Mouse (Mus musculus) left cerebral cortex, adult 2 months (tissue): ENCODE measurements around the gene Lgals7. TPM values are rescaled to one million over a fixed set of nuclear protein-coding genes. Genes with fewer than 3 reads are reported as not detected.

Source experiments
- DNase-seq, 2 experiments: peaks; one replicate each; pipeline ENCODE4 v3.0.0; 2021 to 2022; ENCODE audit warnings: low spot score in 2 of 2, mixed read lengths in 1 of 2; ENCODE audit errors: extremely low spot score in 1 of 2
- H3K27ac ChIP-seq: fragments of 200-600 bp; 2 replicates; pipeline ENCODE4 v1.8.1; 2022
- H3K4me3 ChIP-seq: fragments of 200-600 bp; 2 replicates; pipeline ENCODE4 v1.8.1; 2022
- CTCF ChIP-seq: fragments of 200-600 bp; IDR thresholded peaks from 2 replicates; pipeline ENCODE4 v1.8.1; 2022; ENCODE audit warnings: antibody characterized with exemption, mild to moderate bottlenecking, moderate library complexity
- intact Hi-C: fragments of 180-260 bp; cut with DNase I; formaldehyde crosslinking; loops from one replicate; pipeline ENCODE4 v1.15.1; 2025
- long read RNA-seq, 2 experiments: library from polyadenylated mRNA; stranded (forward); transcript quantifications; one replicate each; pipeline ENCODE4 v2.0.0; 2021; ENCODE audit warnings: borderline mapping rate in 2 of 2
- total RNA-seq, 2 experiments: library from RNA; stranded (reverse); gene quantifications; 2 replicates each; pipeline ENCODE4 v1.2.3; 2021

Lgals7 gene
- under 1 TPM in 1 of 2 experiments, not detected in 1; 0.49 TPM for total RNA-seq
- long read RNA-seq, experiment 1 = 0 reads
- long read RNA-seq, experiment 2 = 0 reads

DNA sequence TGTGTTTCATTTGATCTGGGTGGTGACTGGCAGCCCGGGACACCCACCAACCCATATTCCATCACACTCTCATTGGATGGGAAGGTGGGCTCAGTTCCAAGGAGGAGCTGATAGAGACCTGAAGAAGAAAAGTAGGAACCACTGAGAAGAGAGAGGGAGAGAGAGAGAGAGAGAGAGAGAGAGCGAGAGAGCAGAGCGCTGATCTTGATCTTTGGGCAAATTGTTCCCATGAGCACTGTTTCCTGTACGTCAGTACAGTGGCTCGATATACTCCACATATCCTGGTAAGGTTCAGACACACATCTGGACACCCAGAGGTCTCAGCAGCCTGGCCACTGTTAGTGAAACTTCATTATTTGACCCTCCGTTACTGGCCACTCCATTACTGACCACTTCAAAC is at the start of gene Lgals7:
Gene Lgals7 (plus strand): TSS at position 314 of the 400 bp plus-strand sequence.
- Histone ChIP-seq H3K4me3 (no peak within 1 kb of the TSS), H3K27ac (0 out of 2 replicates have a peak within 1 kb of the TSS, but pooled peaks have one; percentile 7)
- intact Hi-C loops = no loop called here
- no peak for DNase-seq
- no peak for TF ChIP-seq CTCF

DNA sequence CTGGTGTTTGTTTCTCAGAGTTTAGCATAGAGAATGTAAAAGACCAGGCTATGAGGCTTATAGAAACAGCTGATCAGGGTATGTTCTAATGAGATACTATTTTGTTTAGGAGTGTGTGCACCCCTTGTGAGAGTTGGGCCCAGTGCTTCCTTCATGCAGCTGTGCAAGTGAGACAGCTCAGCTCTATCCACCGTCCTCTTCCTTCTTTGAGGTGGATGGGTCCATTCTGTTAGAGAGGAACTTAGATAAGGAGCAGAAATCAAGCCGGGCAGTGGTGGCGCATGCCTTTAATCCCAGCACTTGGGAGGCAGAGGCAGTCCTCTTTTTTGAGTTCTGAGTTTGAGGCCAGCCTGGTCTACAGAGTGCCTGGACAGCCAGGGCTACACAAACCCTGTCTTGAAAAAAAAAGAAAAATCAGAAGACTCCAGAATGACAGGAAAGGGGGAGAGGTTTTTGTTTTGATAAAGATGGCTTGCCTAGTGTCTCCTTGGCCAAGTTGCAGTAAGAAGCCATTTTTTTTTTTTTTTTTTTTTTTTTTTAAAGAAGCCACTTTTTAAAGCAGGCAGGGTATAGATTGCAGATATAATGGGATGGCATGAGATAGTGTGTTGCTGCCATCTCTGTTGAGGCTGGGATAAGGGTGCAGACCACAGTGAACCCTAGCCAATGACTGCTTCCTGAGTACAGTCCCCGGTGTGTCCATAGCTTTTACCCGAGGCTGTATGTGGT is 49.2 kb upstream of the Lgals7 start:
- no peak for DNase-seq
- TF ChIP-seq CTCF = no peak
- Histone ChIP-seq H3K27ac (no peak overlapping the region), H3K4me3 (no peak overlapping the region)
- intact Hi-C loops = no loop called here

- no peak overlapping the region for H3K4me3 ChIP-seq
- TF ChIP-seq CTCF = no peak
- no peak overlapping the region for H3K27ac ChIP-seq
- no peak for DNase-seq
- intact Hi-C loops = no loop called here
Observed at GRCm38 (mm10) chr7:28815230-28815629, 48.4 kb upstream of the Lgals7 start.

DNA sequence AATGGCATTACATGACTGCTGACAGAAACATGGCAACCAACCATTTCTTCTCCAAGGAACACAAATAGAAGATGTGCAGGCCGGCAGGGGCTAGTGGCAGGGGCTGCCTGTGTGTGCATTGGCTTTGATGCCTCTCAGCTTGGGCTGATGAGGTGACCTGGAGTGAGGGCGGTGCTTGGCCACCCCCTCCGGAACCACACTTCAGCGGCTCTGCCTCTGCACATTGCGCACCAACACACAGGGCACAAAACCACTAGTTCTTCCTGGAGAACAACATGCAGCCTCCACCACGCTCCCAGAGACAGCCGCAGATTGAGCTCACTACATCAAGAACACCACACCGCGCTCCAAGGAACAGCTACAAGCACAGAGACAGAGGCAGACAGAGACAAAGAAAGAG is 47.5 kb upstream of the Lgals7 start:
- intact Hi-C loops = no loop called here
- TF ChIP-seq CTCF = no peak
- Histone ChIP-seq H3K4me3 (no peak overlapping the region), H3K27ac (no peak overlapping the region)
- no peak for DNase-seq

DNA sequence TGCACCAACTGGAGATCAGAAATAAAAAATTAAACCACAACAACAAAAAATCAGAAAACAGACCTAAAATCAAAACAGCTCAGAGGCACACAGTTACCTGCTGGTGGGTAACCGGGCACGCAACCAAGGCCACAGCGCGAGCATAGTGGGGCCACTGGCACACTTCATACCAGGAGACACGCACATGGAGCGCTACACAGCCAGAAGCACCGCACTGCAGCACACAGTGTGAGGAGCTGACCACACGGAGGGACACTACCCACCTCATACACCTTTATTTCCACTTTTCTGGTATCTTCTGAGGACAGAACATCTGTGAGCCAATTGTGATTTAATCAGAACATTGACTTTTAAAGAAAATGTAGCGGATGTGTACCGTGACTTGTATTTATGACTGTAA is 46.7 kb upstream of the Lgals7 start:
- TF ChIP-seq CTCF = no peak
- DNase-seq = no peak
- intact Hi-C loops = no loop called here
- no peak overlapping the region for H3K4me3 ChIP-seq
- H3K27ac ChIP-seq = no peak overlapping the region; the same call in 1 of the 2 replicates

GRCm38 (mm10) chr7:28817524-28817923 is 46.1 kb upstream of the Lgals7 start:
- no peak for DNase-seq
- intact Hi-C loops = no loop called here
- H3K27ac ChIP-seq = no peak overlapping the region
- no peak for TF ChIP-seq CTCF
- H3K4me3 ChIP-seq = no peak overlapping the region

DNA sequence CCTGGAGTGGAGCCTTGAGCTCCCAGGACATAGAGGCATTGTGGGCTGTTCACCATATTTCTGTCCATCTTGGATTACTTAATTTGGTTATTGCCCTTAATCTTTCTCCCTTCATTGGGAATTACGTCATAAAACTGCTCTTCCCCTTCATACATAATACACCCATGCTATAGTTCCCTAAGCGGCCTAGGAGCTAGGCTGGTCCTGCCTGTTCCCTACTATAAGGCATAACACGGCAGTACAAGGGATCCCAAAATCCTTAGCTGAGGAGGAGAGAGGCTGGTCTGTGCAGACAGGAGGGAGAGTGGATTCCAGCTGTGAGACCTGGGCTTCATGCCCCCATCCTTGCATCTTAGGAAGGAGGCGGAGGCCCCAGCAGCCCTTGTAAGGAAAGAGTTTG is 45.7 kb upstream of the Lgals7 start:
- intact Hi-C loops = no loop called here
- Histone ChIP-seq H3K27ac (no peak overlapping the region), H3K4me3 (no peak overlapping the region)
- TF ChIP-seq CTCF = no peak
- DNase-seq = no peak

DNA sequence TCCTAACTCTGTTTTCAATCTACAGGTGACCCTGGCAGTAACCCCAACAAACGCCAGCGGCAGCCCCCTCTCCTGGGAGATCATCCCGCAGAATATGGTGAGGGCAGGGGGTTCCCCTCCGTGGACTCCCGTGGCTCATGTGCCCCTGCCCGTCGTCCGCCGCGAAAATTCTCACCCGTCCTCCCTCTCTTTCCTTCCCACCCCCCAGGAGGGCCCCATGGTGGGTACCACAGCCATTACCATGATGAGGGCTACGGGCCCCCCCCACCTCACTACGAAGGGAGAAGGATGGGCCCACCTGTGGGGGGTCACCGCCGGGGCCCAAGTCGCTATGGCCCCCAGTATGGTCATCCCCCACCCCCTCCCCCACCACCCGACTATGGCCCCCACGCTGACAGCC is 45.2 kb upstream of the Lgals7 start:
- no peak for TF ChIP-seq CTCF
- no peak for DNase-seq
- Histone ChIP-seq H3K27ac (no peak overlapping the region), H3K4me3 (no peak overlapping the region)
- intact Hi-C loops = no loop called here

GRCm38 (mm10) chr7:28818861-28819452 is 44.7 kb upstream of the Lgals7 start:
- Histone ChIP-seq H3K27ac (no peak overlapping the region), H3K4me3 (no peak overlapping the region)
- intact Hi-C loops = no loop called here
- no peak for DNase-seq
- TF ChIP-seq CTCF = no peak

DNA sequence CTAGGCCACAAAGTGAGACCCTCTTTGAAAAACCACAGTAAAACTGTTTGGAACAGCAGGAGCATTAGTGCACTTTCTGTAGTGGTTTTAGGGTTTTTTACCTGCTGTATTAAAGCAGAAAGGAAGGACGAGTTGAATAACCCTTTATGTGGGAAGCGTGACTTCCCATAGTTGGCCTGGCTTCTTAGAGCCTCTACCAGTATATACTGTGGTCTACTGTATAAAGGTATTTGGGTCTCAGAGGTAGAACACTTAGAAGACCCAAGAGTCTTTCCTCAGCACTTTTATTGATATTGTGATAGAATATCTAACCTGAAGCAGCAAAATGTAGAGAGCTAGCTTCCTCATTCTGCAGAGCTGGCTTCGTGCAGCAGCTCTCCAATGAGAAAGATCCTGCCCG is 44.1 kb upstream of the Lgals7 start:
- intact Hi-C loops = no loop called here

DNA sequence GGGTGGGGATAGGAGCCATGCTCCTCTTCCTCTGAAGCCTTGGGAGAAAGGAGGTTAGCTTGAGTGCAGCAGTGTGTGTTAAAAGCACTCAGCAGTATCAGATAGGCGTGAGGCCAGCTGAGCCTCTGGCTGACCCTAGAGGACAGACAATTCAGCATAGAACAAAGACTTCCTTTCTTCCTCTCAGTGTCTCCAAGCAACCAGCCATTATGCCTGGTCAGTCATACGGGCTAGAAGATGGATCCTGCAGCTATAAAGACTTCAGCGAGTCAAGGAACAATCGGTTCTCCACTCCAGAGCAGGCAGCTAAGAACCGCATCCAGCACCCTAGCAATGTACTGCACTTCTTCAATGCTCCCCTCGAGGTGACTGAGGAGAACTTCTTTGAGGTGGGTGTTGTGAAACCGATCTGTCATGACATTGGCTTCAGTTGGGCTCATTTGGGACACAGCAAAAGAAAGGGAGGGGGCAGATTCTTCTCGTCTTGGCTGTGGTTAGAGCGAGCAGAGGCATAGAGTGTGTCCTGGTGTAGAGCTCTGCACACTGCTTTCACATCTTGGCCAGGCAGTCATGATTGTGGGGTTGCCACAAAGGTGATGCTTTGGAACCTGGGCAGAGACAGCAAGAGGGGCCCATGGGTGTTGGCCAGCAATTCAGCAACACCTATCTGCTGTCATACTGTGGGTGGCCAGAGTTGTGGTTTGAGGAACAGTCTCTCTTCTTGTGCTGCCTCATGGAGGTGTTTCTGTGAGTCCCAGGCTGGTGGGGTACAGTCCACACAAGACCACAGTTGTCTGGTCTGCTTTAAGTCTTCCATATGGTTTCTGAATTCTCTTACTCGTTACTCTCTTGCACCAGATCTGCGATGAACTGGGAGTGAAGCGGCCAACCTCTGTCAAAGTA is 43.0 kb upstream of the Lgals7 start:
- no peak; the same call in 1 of the 2 replicates for TF ChIP-seq CTCF
- intact Hi-C loops = loop anchor here (1.0 kb wide), 1 partner anchor 7 kb away; no protein-coding TSS in a partner anchor
- DNase-seq = no peak
- H3K27ac ChIP-seq = peak overlapping the region; percentile 69
- no peak overlapping the region for H3K4me3 ChIP-seq

More for the DNA sequence above, 44.1 kb upstream of the Lgals7 start:
- no peak for DNase-seq
- no peak overlapping the region for H3K27ac ChIP-seq
- no peak for TF ChIP-seq CTCF
- H3K4me3 ChIP-seq = no peak overlapping the region
